Mouse (Mus musculus) gastrocnemius, postnatal 25 days (tissue): Measurements from ENCODE around the gene Chrnb4. TPM values are rescaled to one million over a fixed set of nuclear protein-coding genes. Genes with fewer than 3 reads are reported as not detected.

Experiments used
- DNase-seq: peaks from one replicate; pipeline ENCODE4 v3.0.0; 2022
- long read RNA-seq, 2 experiments: library from polyadenylated mRNA; stranded (forward); transcript quantifications; one replicate each; pipeline ENCODE4 v2.0.0; 2021
- total RNA-seq, 2 experiments: library from RNA; stranded (reverse); gene quantifications; 1 replicate in 1 of 2; 2 replicates in 1 of 2; pipeline ENCODE4 v1.2.3; 2021

The Chrnb4 gene
- total RNA-seq, result under 1 TPM in 1 of 2 experiments, not detected in 1; 0.27 TPM
- long read RNA-seq, experiment 1, result 0 reads
- long read RNA-seq, experiment 2, result 0 reads

DNA sequence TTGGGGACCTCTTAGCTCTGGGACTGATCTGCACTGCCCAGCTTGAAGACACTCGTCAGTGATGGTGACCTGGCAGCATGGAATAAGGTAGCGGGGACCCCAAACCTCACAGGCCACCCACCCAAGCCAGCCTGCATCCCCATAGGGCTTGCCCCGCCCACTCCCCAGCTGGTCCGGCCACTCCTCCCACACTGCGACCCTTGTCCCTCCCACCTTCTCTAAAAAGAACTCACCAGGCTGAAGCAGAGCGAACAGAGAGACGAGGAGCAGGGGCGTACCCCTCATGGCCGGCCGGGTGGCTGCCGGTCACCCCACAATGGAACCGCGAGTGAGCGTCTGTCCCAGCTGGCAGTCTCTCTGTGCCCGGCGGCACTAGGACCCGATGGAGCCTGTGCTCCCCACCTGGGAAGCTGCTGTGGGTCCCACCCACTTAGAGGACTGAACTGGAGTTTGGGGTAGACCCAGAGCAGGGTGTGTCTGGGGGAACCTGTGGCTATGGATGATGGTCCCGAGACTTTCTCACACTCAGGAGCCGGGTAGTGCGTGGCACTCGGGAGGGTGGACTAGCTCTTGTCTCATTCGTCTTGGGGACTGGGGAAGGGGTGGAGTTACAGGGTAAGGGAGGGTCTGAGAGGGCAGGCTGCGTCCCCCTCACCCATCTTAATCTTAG lies at the start of gene Chrnb4:
Chrnb4 (minus strand) TSS at position 569 of the 670 bp plus-strand sequence.
- no peak for DNase-seq

DNA sequence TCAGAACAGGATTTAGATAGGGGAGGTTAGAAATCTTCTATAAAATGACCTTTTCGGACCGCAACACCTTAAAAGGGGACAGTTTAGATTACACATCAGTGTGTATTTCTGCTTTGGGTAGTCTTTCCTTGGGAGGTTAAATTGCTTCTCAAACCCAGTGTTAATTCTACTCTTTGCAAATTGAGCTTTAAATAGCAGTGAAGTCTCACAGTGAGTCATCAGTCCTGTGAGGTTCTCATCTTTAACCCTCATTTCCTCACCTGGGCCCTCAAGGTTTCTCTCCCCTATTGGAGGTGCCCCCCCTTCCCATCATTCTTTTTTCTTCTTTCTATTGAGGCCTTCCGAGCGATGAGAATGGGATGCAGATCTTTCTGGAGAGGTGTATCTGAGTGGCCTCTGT lies 48.3 kb upstream of the Chrnb4 start:
- DNase-seq, result no peak

DNA sequence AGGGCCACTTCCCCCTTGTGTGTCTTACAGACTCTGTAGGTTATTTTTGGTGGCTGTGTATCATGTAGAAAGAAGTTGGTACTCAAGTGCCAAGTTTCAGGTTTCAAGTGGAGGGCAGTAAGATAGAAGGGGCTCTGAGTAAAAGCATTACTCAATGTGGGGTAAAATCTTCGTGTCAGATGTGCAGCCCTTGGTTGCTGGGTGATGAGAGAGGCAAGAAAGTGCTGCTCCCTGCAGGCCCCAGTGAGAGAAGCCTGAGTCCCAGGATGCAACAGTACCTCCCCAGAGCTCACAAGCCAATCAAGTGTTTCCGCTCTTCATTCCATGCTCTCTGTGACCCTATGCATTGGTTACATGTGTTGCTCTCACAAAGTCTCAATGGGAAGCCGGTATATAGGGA lies 47.5 kb upstream of the Chrnb4 start:
- DNase-seq, result no peak

DNA sequence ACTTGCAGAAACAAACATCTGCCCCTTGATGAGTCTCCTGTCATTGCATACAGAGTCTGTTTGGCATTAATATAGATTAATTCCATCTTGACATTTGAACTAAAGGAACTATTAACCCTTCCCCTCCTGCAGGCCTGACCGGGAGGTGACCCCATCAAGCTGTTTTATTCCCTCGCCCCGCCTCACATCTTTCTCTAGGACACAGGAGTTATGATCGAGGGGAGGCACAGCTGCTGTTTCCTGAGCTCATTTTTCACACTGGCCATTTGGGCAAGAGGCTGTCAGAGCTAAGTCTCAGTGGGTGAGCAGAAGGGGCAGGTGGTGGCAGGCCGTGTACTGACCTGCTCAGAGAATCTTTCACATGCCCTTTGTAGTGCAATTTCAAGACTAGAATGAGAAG lies 41.6 kb upstream of the Chrnb4 start:
- DNase-seq, result no peak

DNA sequence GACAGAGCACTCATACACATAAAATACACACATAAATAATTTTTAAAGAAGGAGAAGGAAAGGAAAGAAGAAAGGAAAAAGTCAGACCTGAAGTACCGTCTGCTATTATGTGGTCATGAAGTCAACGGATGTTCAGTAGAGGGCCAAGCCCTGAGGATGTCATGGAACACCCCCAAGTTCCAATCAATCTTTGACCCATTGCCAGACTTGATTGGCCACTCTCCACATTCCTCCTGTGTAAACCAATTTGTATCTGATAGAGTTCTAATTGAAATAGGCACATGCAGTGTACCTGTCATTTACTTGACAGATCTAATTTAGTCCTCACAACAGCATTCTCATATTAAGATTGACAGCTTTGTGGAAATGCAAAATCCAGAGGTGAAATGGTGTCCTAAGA lies 40.6 kb upstream of the Chrnb4 start:
- no peak for DNase-seq

DNA sequence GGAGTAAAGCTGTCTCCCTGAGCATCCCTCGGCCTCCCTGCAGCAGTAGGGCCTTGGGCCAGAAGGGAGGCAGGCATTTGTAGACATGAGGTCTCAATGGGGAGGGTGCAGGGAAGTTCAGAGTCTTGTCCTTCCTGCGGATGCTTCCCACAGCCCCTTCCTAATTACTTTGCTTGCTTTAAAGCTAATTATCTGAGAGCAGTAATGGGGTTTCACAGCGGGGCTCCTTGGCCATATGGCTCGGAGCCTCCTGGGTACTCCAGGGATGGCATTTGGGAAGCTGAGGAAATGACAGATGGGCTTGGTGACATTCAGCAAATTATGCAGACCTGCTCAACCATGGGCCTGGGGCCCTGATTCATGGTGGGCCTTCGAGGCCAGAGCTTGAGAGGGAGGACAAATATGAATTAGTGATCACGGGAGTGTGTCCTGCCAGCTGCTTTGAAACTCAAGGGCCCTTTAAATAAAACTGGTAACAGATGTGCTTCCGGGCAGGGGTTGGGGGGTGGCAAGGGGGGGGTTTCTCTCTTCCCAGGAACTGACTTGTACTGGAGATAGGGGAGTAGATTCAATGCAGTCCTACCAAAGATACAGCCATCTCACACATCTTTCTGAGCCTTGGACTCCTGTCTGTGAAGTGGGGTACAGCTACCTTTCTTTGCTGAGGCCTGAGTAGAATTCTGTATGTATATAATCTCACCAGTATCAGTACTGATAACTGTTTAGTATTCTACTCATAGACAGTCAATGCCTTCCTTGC lies 34.8 kb upstream of the Chrnb4 start:
- DNase-seq, result no peak

DNA sequence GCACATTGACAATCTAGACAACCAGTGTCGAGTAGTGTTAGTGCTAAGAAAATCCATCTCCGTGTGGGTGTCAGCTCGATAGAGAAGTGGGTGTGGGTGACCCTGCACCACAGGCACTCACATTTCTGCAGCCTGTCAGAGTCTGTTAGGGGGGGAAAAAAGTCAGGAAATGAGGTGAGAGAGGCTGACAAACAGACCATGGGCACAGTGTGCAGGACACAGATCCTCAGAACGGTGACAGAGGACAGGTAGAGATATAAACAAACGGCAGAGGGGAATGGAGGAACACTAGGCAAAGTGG lies 19.3 kb upstream of the Chrnb4 start:
- no peak for DNase-seq

DNA sequence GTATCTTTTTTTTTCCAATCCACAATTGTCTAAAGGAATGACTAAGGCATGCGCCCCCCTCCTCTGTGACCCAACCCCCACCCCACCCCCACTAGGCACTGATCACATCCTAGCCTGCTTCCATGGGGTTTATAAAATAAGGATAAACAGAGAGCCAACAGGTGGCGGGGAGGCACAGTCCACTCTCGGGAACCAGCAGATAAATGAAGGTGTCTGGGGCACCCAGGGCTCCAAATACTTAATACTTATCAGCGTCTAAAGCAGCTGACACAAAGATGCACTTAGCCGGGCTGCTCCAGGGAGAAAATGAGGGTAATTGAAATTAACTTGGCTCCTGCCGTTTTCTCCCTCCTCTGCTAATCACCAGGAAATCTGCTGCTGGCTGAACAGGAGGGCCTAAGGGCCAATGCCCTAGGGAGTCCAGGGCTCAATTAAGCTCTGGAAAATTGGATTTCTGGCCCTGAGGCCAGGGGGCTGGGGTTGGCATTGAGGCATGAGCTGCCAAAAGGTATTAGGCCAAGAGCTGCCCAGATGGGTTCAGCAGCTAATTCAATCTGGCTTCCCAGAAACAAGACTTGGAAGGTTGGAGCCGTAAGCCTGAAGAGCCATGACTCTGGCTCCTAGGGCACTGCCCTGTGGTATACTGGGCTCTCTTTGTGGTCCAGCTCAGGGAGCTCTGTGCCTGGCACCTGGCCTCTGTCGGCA lies 18.8 kb upstream of the Chrnb4 start:
- DNase-seq, result no peak

DNA sequence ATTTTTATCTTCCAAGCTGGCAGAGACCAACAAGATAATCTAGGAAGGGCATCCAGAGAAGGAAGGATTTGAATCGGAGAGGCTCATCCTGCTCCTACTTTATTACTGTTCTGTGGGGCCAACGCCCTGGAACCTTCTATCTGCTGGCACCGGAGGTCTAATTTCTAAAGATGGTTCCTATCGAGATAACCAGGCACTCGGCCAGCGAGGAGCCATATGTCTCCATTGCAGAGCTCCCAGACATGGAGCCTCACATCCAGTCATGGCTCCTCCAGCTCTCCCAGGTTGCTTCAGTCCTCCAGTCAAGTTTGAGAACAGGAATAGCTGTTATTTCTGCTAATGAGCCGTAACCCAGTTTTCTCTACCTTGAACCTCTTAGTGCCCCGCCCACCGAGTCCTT lies 16.7 kb upstream of the Chrnb4 start:
- DNase-seq, result no peak

DNA sequence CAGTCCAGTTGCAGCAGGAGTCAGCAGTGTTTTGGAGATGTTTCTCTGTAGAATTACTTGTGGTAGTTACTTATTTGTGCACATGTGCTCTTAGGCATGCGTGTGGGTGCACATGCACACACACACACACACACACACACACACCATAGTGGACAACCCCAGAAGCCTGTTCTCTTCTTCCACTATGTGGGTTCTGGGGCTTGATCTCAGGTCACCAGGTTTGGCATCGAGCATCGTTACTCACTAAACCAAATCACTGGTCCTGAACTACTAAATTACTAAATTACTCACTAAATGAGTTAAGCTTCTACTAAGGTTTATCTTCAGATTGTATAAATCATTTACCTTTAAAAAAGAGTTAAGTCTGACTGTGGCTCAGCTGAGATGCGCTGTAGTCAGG lies 9.5 kb upstream of the Chrnb4 start:
- no peak for DNase-seq

DNA sequence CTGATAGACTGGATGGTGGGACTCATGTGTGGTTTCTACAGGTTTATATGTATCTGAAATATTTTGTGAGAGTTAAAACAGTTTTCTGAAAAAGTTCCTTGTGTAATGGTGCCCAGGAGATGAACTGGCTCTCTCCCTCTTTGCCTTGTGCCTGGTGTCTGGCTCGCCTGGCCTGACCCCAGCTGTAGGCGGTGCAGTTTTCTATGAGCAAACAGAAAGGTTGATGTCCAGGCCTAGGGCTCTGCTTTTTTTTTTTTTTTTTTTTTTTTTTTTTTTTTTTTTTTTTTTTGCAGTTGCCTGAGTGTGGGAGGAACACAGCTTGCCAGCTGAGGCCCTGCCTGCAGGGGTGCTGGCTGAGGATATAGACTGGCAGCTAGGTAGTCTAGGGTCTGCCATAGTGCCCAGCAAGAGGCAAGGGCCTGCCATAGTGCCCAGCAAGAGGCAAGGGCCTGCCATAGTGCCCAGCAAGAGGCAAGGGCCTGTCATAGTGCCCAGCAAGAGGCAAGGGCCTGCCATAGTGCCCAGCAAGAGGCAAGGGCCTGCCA lies 6.9 kb upstream of the Chrnb4 start:
- DNase-seq, result no peak

DNA sequence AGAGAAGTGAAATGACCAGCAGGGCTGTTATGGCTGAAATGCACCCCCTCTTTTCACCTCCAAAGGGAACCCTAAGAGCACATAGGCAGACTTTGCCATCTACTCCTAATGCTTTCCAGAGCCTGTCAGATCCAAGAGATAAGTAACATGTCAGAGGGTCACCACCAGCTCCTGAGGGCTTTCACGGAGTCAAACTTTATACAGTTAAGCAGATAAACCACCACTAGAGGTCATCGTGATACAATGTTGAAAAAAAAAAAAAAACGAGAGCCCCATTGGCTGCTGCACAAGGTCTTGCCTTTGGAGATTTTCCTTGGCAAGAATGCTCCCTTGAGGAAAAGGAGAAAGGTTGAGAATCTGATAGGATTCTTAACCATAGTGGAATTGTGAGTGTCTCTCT lies 1.8 kb downstream of the Chrnb4 start:
- DNase-seq, result no peak

DNA sequence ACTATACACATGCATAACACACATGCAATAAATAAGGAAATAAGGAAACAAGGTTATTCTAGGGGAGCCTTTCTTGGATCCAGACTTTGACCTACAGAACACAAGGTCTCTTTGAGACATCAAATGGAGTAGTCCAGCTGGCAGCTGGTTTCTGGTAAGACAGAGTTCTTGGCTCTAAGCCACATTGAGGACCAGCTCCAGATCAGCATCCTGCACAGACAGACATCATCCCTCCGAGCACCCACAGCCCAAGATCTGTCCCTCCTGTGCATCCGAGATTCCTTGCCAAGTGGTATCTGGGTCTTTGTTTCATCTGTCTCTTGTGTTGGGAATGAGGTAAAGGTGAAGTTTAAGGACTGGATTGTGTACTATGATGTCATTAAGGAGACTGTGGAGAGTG lies 3.6 kb downstream of the Chrnb4 start:
- no peak for DNase-seq

DNA sequence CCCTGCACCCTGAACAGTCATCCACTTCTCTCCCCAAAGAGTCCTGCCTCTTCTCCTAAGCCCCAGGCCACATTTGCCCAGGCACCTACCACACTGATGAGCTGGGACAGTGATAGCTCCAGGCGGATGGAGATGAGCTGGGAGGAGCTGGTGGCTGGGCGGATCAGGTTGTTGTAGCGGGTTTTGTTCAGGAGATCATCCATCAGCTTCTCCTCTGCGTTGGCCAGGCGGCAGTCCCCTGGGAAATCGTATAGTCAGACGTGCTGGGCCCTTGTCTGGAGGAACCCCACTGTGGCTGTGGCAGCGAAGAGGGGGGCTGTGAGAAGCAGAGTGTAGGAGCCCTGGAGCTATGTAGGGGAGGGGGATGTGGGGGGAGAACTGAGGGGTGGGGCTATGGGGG lies 4.9 kb downstream of the Chrnb4 start:
- no peak for DNase-seq

DNA sequence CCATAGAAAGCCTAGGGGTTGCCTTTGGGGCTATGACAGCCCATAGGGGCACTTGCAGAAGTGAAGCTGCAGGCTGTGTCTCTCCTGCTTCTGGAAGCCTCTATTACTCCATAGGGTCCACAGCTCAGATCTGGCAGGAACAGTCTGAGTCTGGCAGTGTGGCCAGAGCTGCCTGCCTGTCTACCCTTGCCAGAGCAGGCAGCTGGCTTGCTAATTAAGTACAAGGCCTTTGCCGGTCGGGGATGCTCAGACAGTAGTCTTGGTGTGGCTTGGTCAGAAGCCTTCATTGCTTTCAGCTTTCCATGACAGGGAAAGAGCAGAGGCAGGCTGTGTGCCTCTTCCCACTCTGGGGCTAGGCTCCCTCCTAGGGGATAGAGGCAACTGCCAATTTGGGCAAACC lies 7.2 kb downstream of the Chrnb4 start:
- no peak for DNase-seq

DNA sequence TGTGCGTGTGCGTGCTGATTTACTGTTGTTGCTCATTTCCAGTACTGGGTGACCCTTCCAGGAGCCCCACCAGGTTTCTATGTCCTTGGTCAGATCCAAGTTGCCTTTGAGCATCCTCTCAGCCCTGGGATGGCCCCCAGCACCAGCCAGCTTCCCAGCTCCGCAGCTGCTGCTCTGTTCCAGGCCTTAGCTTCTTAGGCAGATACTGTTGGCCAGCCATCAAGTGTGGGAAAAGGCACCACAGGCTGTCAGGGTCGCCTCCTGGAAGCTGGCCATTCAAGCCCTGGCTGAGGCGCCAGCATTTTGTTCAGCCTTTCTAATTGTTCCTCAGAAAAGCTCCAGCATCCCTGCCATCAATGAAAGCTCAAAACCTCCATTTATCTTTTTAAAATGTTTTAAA lies 8.6 kb downstream of the Chrnb4 start:
- DNase-seq, result no peak

DNA sequence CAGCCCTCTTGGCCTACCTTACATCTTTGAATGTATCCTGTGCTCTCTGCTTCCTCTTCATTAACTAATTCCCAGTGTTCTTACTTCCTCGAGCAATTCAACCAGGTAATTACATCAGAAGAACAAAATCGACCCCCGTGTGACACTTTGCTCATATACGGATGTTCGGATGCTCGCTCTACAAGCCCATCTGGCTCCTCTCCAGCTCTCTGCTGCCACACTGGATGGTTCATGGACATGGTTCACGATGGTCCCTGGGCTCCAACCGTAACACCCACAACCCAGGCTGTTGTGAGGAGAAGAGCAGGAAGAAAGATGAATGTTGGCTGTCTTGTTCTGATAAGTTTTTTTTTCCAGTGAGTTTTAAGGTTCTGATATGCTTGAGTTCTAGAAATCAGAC lies 9.6 kb downstream of the Chrnb4 start:
- DNase-seq, result no peak

DNA sequence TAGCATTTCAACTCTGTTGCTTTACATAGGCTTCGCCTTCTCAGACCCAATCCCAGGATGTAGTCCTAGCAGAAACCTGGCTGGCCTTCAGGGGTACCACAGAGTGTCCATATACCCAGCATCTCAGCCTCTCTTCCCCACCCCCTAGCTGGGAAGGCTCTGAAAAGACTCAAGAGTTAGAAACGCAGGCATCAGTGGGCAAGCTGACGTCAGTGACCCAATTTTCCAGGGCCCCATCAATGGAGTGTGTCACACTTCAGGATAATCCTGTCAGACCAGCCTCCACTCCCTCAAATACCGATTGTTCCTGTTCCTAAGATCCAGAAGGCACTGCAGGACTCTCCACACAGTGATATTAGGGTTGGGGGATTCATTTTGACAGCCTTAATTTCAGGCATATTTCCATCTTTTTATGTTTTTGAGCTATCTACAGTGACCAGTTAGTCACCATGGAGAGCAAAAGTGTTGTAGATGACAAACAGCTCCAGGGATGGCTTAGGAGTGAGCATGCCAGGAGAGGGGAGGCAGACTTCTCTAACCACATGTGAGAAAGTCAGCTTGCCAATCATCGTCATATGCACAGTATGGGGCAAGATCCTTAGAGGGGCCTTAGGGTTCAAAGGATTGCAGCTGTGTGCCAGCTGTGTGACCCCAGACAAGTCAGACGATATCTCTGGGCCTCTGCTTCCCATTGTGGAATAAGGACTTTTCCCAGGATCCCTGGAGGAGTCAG lies 17.0 kb downstream of the Chrnb4 start:
- DNase-seq, result no peak

DNA sequence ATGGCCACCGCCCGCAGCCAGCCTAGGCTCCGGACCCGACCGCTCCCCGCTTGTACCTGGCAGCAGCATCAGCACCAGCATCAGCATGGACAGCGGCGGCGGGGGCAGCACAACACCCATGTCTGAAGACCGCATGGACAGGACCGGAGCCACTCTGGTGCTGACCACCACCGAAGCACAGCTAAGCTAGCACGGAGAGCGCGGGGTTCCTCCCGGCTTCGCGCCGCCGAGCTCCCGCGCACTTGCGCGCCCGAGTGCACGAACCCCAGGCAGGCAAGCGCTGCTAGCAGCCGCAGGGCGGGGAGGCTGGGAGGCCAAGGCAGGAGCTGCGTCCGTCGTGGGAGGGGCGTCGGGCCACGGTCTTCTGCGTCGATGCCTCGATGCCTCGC lies 22.3 kb downstream of the Chrnb4 start, which contains the start of gene Chrna3:
Chrna3 (minus strand) TSS at position 288 of the 389 bp plus-strand sequence.
- no peak for DNase-seq

DNA sequence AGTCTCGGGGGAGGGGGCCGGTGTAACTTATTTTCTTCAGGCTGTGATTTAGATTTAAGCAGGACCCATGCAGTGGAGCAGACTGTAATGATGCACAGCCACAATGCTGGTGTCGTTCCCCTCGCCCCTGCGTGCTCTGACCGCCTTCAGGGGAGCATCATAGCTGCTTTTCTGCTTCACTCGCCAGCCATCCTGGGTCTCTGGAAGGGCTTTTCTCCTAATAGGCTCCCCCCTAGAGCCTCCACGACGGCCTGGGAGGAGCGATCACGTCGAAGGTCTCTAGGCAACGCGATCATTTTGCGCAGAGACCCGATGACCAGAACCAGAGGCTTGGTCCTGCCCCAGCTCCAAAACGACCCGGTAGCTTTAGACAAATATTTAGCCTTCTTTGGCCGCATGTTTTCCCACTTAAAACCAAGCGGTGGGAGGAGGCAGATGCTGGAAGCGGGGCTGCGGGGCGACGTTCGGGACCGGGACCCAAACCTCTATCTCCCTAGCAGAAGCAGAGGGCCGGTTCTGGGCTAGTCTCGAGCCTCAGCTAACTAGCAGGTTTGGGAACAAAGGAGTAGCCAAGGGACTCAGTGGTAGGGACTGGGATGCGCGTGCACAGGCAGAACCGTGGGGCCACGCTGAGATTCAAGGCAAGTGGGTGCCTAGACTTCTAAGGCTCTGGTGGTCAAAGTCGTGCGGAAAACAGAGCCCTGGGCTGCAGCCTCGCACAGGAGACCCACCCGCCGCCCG lies 22.9 kb downstream of the Chrnb4 start:
- DNase-seq, result no peak

DNA sequence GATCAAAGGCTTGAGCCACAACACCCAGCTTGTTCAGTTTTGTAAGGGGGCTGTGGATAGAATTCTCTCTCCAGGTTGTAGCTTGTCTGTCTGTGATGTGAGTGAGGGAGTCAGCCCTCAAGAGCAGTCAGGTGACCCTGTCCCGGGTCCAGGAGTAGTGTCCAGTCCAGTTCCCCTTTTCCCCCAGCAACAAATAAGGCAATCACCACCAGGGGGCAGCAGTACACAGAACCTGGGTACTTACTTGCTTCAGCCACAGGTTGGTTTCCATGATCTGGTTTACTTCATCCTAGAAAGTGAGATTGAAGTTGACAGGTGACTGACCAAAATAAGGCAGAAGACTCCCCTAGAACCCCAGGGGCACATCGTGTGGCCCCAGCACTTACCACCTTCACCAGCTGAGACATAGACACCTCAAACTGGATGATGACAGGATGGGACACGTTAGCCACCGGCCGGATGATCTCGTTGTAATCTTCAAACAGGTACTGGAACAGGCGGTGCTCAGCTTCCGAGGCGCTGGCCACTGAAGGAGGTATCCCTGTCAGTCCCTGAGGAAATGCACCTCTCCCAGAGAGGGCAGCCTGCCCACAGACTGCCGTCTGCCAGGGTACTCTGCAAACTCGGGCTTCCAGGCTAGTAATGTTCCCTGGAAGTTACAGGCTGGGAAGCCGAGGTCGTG lies 24.5 kb downstream of the Chrnb4 start:
- DNase-seq, result peak; percentile 37
